Mouse (Mus musculus): ENCODE measurements around the gene Odam. TPM values are rescaled to one million over a fixed set of nuclear protein-coding genes. Genes with fewer than 3 reads are reported as not detected.

Gene Odam
- not detected in 2 replicates for polyA plus RNA-seq (2016; fragmentation: Nextera tagmentation; extraction: Ambion mirVana)

GRCm38 (mm10) chr5:87884729-87885128, at the start of gene Odam:
TSS of gene Odam (plus strand) at chr5:87885029.
- 86% methylated on average over 1 of the region's 1 CpGs for WGBS

GRCm38 (mm10) chr5:87855136-87855716, 29.6 kb upstream of the Odam start:
- Histone ChIP-seq H3K9ac (no peak overlapping the region), H3K4me2 (no peak overlapping the region), H3K27me3 (replicated peaks) (no peaks in the 10 kb centered on the region), H3K4me3 (no peak overlapping the region), H3K36me3 (no peaks in the 10 kb centered on the region), H3K9me3 (replicated peaks) (no peaks in the 10 kb centered on the region), H3K27ac (ENCODE audit: poor library complexity, severe bottlenecking) (no peak overlapping the region), H3K4me1 (replicated peaks) (no peaks in the 10 kb centered on the region)
- 71% methylated on average over 3 of the region's 3 CpGs for WGBS
- ATAC-seq (ENCODE audit: insufficient number of reproducible peaks, low FRiP score): no peak

More at GRCm38 (mm10) chr5:87884729-87885128, at the start of gene Odam:
- H3K9ac ChIP-seq: no peak within 1 kb of the TSS
- no peak within 1 kb of the TSS for H3K4me3 ChIP-seq
- no peaks in the 10 kb centered on the region for H3K4me1 ChIP-seq (replicated peaks)
- H3K27ac ChIP-seq (ENCODE audit: poor library complexity, severe bottlenecking): no peak within 1 kb of the TSS
- no peak for ATAC-seq (ENCODE audit: insufficient number of reproducible peaks, low FRiP score)
- no peaks in the 10 kb centered on the region for H3K27me3 ChIP-seq (replicated peaks)
- H3K9me3 ChIP-seq (replicated peaks): no peaks in the 10 kb centered on the region
- no peak within 1 kb of the TSS for H3K4me2 ChIP-seq
- H3K36me3 ChIP-seq: no peaks in the 10 kb centered on the region

GRCm38 (mm10) chr5:87870084-87870483, 14.7 kb upstream of the Odam start:
- no peak overlapping the region for H3K9ac ChIP-seq
- no peak overlapping the region for H3K4me2 ChIP-seq
- no peak overlapping the region for H3K27ac ChIP-seq (ENCODE audit: poor library complexity, severe bottlenecking)
- H3K9me3 ChIP-seq (replicated peaks): no peaks in the 10 kb centered on the region
- no peaks in the 10 kb centered on the region for H3K36me3 ChIP-seq
- no peak for ATAC-seq (ENCODE audit: insufficient number of reproducible peaks, low FRiP score)
- H3K4me1 ChIP-seq (replicated peaks): no peaks in the 10 kb centered on the region
- no peaks in the 10 kb centered on the region for H3K27me3 ChIP-seq (replicated peaks)
- 71% methylated on average over 2 of the region's 2 CpGs for WGBS
- no peak overlapping the region for H3K4me3 ChIP-seq

- WGBS: 25% methylated on average over 4 of the region's 4 CpGs
- no peak overlapping the region for H3K4me2 ChIP-seq
- H3K9me3 ChIP-seq (replicated peaks): no peaks in the 10 kb centered on the region
- no peaks in the 10 kb centered on the region for H3K27me3 ChIP-seq (replicated peaks)
- H3K4me3 ChIP-seq: no peak overlapping the region
- no peak for ATAC-seq (ENCODE audit: insufficient number of reproducible peaks, low FRiP score)
- H3K9ac ChIP-seq: no peak overlapping the region
- H3K36me3 ChIP-seq: no peaks in the 10 kb centered on the region
- H3K4me1 ChIP-seq (replicated peaks): no peaks in the 10 kb centered on the region
- H3K27ac ChIP-seq (ENCODE audit: poor library complexity, severe bottlenecking): no peak overlapping the region
These were observed 13.4 kb upstream of the Odam start for GRCm38 (mm10) chr5:87871423-87871822.

GRCm38 (mm10) chr5:87925372-87925771, 40.5 kb downstream of the Odam start, which contains the start of gene Csn3:
TSS of gene Csn3 (plus strand) at chr5:87925579.
- Histone ChIP-seq H3K27ac (ENCODE audit: poor library complexity, severe bottlenecking) (no peak within 1 kb of the TSS), H3K4me1 (replicated peaks) (no peaks in the 10 kb centered on the region), H3K36me3 (no peaks in the 10 kb centered on the region), H3K27me3 (replicated peaks) (no peaks in the 10 kb centered on the region), H3K4me2 (no peak within 1 kb of the TSS), H3K9ac (no peak within 1 kb of the TSS), H3K4me3 (no peak within 1 kb of the TSS), H3K9me3 (replicated peaks) (no peaks in the 10 kb centered on the region)
- ATAC-seq (ENCODE audit: insufficient number of reproducible peaks, low FRiP score): no peak
- 38% methylated on average over 5 of the region's 5 CpGs for WGBS

- no peak for ATAC-seq (ENCODE audit: insufficient number of reproducible peaks, low FRiP score)
- Histone ChIP-seq H3K36me3 (no peaks in the 10 kb centered on the region), H3K27ac (ENCODE audit: poor library complexity, severe bottlenecking) (no peak overlapping the region), H3K4me3 (no peak overlapping the region), H3K4me1 (replicated peaks) (no peaks in the 10 kb centered on the region), H3K9ac (no peak overlapping the region), H3K9me3 (replicated peaks) (no peaks in the 10 kb centered on the region), H3K27me3 (replicated peaks) (no peaks in the 10 kb centered on the region), H3K4me2 (no peak overlapping the region)
- WGBS: 66% methylated on average over 1 of the region's 1 CpGs
These were observed 46.8 kb downstream of the Odam start for GRCm38 (mm10) chr5:87931603-87932002.

- no peaks in the 10 kb centered on the region for H3K9me3 ChIP-seq (replicated peaks)
- ATAC-seq (ENCODE audit: insufficient number of reproducible peaks, low FRiP score): no peak
- 44% methylated on average over 3 of the region's 3 CpGs for WGBS
These were observed 55.9 kb downstream of the Odam start for GRCm38 (mm10) chr5:87940752-87941151.

GRCm38 (mm10) chr5:87942515-87942914, 57.7 kb downstream of the Odam start:
- H3K4me2 ChIP-seq: no peak overlapping the region
- no peak overlapping the region for H3K4me3 ChIP-seq
- ATAC-seq (ENCODE audit: insufficient number of reproducible peaks, low FRiP score): no peak
- no peaks in the 10 kb centered on the region for H3K4me1 ChIP-seq (replicated peaks)
- H3K9ac ChIP-seq: no peak overlapping the region
- H3K9me3 ChIP-seq (replicated peaks): no peaks in the 10 kb centered on the region
- H3K36me3 ChIP-seq: no peaks in the 10 kb centered on the region
- no peak overlapping the region for H3K27ac ChIP-seq (ENCODE audit: poor library complexity, severe bottlenecking)
- H3K27me3 ChIP-seq (replicated peaks): no peaks in the 10 kb centered on the region

More at GRCm38 (mm10) chr5:87940752-87941151, 55.9 kb downstream of the Odam start:
- no peak overlapping the region for H3K27ac ChIP-seq (ENCODE audit: poor library complexity, severe bottlenecking)
- no peak overlapping the region for H3K4me3 ChIP-seq
- H3K4me1 ChIP-seq (replicated peaks): no peaks in the 10 kb centered on the region
- no peak overlapping the region for H3K4me2 ChIP-seq
- H3K27me3 ChIP-seq (replicated peaks): no peaks in the 10 kb centered on the region
- H3K36me3 ChIP-seq: no peaks in the 10 kb centered on the region
- H3K9ac ChIP-seq: no peak overlapping the region

Other genes with a start within 250 kb of the Odam start
- gene Csn1s1, start 218.8 kb upstream of the Odam start, polyA plus RNA-seq (2016; fragmentation: Nextera tagmentation; extraction: Ambion mirVana): not detected in 2 replicates
- not detected in 2 replicates for gene Csn2, start 185.4 kb upstream of the Odam start, polyA plus RNA-seq (2016; fragmentation: Nextera tagmentation; extraction: Ambion mirVana)
- not detected in 2 replicates for gene Csn1s2a, start 110.5 kb upstream of the Odam start, polyA plus RNA-seq (2016; fragmentation: Nextera tagmentation; extraction: Ambion mirVana)
- gene Csn1s2b, start 76.9 kb upstream of the Odam start, polyA plus RNA-seq (2016; fragmentation: Nextera tagmentation; extraction: Ambion mirVana): not detected in 2 replicates
- gene Prr27, start 59.3 kb upstream of the Odam start, polyA plus RNA-seq (2016; fragmentation: Nextera tagmentation; extraction: Ambion mirVana): not detected in 2 replicates
- gene Csn3, start 40.5 kb downstream of the Odam start, polyA plus RNA-seq (2016; fragmentation: Nextera tagmentation; extraction: Ambion mirVana): 0.26 TPM in 1 of 2 replicates, not detected in the other
- not detected in 2 replicates for gene 2310003L06Rik, start 84.4 kb downstream of the Odam start, polyA plus RNA-seq (2016; fragmentation: Nextera tagmentation; extraction: Ambion mirVana)
- not detected in 2 replicates for gene Gm28434, start 84.5 kb downstream of the Odam start, polyA plus RNA-seq (2016; fragmentation: Nextera tagmentation; extraction: Ambion mirVana)
- not detected in 2 replicates for gene Cabs1, start 94.4 kb downstream of the Odam start, polyA plus RNA-seq (2016; fragmentation: Nextera tagmentation; extraction: Ambion mirVana)
- gene Smr3a, start 117.5 kb downstream of the Odam start, polyA plus RNA-seq (2016; fragmentation: Nextera tagmentation; extraction: Ambion mirVana): not detected in 2 replicates
- not detected in 2 replicates for gene Smr2, start 201.5 kb downstream of the Odam start, polyA plus RNA-seq (2016; fragmentation: Nextera tagmentation; extraction: Ambion mirVana)
- gene Gm11116, start 226.5 kb downstream of the Odam start, polyA plus RNA-seq (2016; fragmentation: Nextera tagmentation; extraction: Ambion mirVana): not detected in 2 replicates